Mouse (Mus musculus): ENCODE measurements around the gene Mmp9.

The Mmp9 gene

GRCm38 (mm10) chr2:164953224-164953623, 12.6 kb downstream of the Mmp9 start:
- in situ Hi-C loops (cut with MseI, MboI) = no loop called here

DNA sequence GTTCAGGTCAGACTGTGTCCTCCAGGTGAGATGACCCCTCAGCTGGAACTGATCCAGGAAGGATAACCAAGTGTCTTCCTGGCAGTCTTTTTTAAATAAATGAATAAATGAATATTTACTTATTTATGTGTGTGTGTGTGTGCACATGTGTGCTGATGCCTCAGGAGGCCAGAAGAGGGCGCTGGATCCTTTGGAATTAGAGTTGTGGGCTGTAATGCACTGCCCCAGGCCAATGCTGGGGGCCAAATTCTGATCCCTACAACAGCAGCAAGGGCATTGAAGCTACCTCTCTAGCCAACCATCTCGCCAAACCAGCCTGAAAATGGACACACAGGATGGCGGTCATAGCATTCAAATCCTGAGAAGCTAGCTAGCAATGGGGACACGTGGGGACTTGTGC, 15.1 kb downstream of the Mmp9 start:
- in situ Hi-C loops (cut with MseI, MboI) = no loop called here

DNA sequence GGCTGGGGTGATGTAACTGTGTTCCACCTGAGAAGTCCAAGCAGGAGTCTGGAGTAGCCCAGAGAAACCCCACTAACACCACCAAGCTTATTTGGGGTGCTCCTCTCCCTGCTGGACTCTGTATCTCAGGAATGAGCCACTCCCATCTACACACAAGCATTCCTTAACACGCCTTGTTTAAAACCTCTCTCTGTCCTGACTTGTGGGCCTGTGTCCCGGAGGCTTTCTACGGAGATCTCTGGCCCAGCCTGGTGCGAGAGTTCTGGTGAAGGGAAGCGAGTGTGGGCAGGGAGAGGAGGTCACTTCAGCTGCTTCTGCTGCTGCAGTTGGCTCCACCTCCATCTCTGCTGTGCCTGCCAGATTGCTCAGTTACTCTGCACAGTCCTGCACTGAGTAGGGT, 15.6 kb downstream of the Mmp9 start:
- in situ Hi-C loops (cut with MseI, MboI) = no loop called here

DNA sequence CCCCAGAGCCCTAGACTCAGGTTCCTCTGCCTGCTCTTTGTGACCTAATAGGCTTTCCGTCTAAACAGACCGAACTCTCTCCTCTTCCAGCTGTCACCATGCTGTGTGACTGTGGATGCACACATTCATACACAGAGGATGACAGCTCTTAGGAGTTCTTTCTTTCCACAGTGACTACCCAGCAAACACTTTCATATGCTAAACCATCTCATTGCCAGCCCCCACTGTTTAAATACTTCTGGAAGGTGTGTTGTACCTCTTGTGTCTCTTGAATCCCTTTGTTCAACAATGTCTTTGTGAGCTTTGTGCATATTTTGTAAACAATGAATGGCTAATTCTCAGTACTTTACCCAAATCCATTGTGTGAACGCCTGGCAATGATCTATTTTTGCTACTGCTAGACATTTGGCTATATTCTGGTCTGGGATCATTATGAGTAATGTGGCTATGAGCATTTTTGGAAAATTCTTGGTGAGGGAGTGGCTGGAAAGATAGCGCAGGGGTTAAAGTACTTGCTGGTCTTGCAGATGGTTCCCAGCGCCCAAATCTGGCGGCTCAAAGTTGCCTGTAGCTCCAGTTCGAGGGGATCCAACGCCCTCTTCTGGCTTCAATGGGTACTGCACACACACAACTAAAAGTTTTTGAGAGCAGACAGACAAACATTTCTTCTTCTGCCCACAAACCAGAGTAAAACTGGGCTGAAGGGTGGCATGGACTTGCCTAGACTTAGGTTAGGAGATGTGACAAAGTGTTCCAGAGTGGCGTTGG, 17.2 kb downstream of the Mmp9 start:
- in situ Hi-C loops (cut with MseI, MboI) = no loop called here

DNA sequence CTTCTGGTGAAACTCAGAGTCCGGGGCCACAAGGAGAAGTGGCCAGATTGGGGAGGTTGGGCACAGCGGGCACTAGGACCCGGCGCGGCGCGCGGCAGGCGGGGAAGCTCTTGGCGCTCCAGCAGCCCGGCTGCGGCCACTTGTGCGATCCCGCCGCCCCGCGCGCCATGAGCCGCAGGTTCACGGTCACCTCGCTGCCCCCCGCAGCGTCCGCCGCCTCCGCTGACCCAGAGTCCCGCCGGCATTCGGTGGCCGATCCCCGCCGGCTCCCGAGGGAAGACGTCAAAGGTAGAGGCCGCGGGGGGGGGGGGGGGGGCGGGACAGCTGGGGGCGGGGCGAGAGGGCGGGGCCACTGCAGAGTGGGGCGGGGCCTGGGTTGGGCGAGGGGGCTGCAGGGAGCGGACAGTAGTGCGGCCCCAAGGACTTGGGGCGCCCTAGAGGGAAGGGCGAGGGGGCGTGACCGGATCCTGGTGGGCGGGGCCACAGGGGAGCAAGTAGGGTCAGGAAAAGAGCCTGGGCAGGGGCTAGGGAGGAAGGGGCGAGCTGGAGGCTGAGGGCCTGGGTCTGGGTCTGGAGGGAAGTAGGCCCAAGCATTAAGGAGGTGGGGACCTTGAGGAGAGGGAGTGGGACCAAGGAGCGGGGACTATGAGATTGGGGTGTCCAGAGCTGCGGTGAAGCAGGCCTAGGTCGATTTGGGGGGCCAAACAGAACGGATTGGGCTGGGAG, 20.3 kb downstream of the Mmp9 start, which contains the start of gene Slc12a5:
Slc12a5 (plus strand) TSS at position 87 of the 726 bp plus-strand sequence.
- in situ Hi-C loops (cut with MseI, MboI) = no loop called here

DNA sequence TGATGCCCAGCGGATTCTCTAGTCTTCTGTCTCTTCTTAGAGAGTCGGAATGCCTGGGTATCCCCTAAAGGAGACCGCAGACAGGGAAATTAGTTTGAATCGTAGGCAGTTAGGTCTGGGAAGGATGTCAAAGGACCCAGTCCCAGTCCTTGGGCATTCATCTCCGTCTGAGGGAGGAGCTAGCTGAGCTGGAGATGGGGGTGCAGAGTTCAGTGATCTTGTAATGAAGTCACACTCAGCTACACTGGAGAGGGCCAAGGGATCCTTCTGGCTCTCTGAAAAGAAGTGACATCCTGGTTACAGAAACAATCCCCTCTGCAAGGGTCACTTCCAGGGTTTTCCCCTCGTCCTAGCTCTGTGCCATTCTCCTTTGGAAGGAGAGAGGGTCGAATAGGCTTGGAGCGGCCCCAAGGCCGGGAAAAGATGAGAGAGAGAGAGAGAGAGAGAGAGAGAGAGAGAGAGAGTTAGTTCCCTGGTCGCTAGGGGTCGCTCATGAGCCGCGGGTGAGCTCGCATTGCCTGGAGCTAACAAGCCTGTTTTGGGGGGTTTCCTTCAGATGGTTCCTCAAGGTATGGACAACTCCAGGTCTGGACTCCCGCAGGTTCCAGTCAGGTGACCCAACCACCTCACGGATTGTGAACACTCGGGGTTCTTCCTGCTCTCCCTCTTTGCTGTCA, 21.1 kb downstream of the Mmp9 start:
- in situ Hi-C loops (cut with MseI, MboI) = no loop called here

GRCm38 (mm10) chr2:164962183-164962580, 21.6 kb downstream of the Mmp9 start:
- in situ Hi-C loops (cut with MseI, MboI) = no loop called here

GRCm38 (mm10) chr2:164964242-164964894, 23.8 kb downstream of the Mmp9 start:
- in situ Hi-C loops (cut with MseI, MboI) = no loop called here

DNA sequence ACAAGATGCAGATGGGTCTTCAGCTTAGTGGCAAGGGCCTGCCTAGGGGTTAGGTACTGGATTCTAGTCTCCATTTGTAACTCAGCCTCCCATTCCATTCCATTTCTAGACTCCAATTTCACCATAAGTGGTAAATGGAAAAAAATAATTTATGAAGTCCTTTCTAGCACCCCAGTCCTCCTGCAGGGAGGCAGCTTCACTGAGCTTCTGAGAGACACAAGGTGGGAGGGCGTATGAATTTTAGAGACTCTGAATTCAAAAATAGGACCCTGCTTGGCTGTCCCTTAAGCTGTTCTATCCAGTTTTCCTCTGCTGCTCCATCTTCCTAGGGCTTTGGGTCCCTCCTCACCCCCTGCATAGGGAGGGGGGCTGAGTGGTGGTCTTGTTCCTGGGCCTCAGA, 24.4 kb downstream of the Mmp9 start:
- in situ Hi-C loops (cut with MseI, MboI) = no loop called here

DNA sequence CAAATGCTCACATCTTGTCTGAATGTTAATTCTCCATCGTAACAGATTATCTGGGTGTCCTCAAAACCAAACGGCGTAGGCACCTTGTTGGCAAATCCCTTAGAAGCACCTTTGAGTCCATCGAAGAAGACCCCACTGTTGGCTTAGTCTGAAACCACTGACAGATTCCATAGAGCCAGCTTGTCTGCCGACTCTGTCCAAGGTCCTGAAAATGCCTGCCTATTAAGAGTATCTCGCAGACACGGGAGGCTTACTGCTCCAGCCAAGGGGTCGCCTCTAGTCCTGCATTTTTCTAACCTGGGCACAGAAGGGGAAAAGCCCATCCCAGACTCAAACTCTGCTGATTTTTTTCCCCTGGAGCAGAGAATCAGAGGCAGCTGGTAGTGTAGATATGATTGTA, 25.8 kb downstream of the Mmp9 start:
- in situ Hi-C loops (cut with MseI, MboI) = no loop called here

- in situ Hi-C loops (cut with MseI, MboI) = no loop called here
These were observed 26.6 kb downstream of the Mmp9 start for GRCm38 (mm10) chr2:164967193-164967592.

GRCm38 (mm10) chr2:164967761-164968440, 27.3 kb downstream of the Mmp9 start:
- in situ Hi-C loops (cut with MseI, MboI) = no loop called here

- in situ Hi-C loops (cut with MseI, MboI) = no loop called here
These were observed 27.9 kb downstream of the Mmp9 start for GRCm38 (mm10) chr2:164968451-164968851.

- in situ Hi-C loops (cut with MseI, MboI) = no loop called here
These were observed 28.8 kb downstream of the Mmp9 start for GRCm38 (mm10) chr2:164969348-164969781.

GRCm38 (mm10) chr2:164970631-164971196, 30.1 kb downstream of the Mmp9 start:
- in situ Hi-C loops (cut with MseI, MboI) = no loop called here

- in situ Hi-C loops (cut with MseI, MboI) = no loop called here
These were observed 32.1 kb downstream of the Mmp9 start for GRCm38 (mm10) chr2:164972646-164973045.

GRCm38 (mm10) chr2:164975611-164976010, 35.0 kb downstream of the Mmp9 start:
- in situ Hi-C loops (cut with MseI, MboI) = no loop called here

GRCm38 (mm10) chr2:164979749-164980148, 39.2 kb downstream of the Mmp9 start:
- in situ Hi-C loops (cut with MseI, MboI) = no loop called here

GRCm38 (mm10) chr2:164985962-164986361, 45.4 kb downstream of the Mmp9 start:
- in situ Hi-C loops (cut with MseI, MboI) = no loop called here

- in situ Hi-C loops (cut with MseI, MboI) = no loop called here
These were observed 45.9 kb downstream of the Mmp9 start for GRCm38 (mm10) chr2:164986371-164987027.

Measured in mouse trophoblast stem cell (cell line).